ENCODE assay signal across 17 mouse cellular contexts in genomic region chr19:48283217-48283616, GRCm38 (mm10).
DNase-seq lines count a peak whose midpoint lies in the region; ATAC-seq and TF ChIP-seq lines count a peak whose summit lies in the region.
"Had no signal": no experiment of that assay in that cellular context is flagged by ENCODE, and none has a peak within 500 bp of the region (broad histone marks: within the 10 kb centered on the region; RNA-seq: fewer than 3 reads in every experiment).

No protein-coding gene starts in this region.

- H3K4me1 ChIP-seq in forebrain, embryonic 10.5 days, result peaks cover 22% of the 10 kb centered on the region
- H3K4me1 ChIP-seq in forebrain, postnatal 0 days (ENCODE audit: insufficient read depth), result no peaks in the 10 kb centered on the region
- no peaks in the 10 kb centered on the region for H3K4me1 ChIP-seq in embryonic facial prominence, embryonic 11.5 days (ENCODE audit: control insufficient read depth, insufficient read depth, low read length)
- peaks cover 8% of the 10 kb centered on the region for H3K4me1 ChIP-seq in forebrain, embryonic 16.5 days (replicated peaks; ENCODE audit: control insufficient read depth, insufficient read depth, low read length)
- 0 out of 2 replicates have a peak, but pooled peaks cover 7% of the 10 kb centered on the region for H3K4me1 ChIP-seq in midbrain, embryonic 15.5 days

- no peak for DNase-seq in forebrain, embryonic 10.5 days (ENCODE audit: extremely low spot score, low spot score)
- no peak for DNase-seq in forebrain, postnatal 0 days
- DNase-seq in embryonic facial prominence, embryonic 11.5 days (ENCODE audit: low spot score), result no peak
- no peak for DNase-seq in lung, postnatal 36 days
- DNase-seq in left cerebral cortex, postnatal 25 days (ENCODE audit: low spot score in 2 of 2), result no peak
- no peak for DNase-seq in kidney, postnatal 36 days
- DNase-seq: adrenal gland, postnatal 36 days; heart, postnatal 4 days; kidney, adult 11 months; kidney, postnatal 14 days; lung, embryonic 14.5 days; right cerebral cortex, postnatal 4 days had no signal

- H3K9me3 ChIP-seq in forebrain, embryonic 10.5 days, result no peaks in the 10 kb centered on the region
- H3K9me3 ChIP-seq in forebrain, postnatal 0 days (ENCODE audit: low read length), result no peaks in the 10 kb centered on the region
- H3K9me3 ChIP-seq in embryonic facial prominence, embryonic 11.5 days (replicated peaks; ENCODE audit: control insufficient read depth, low read length), result no peaks in the 10 kb centered on the region
- no peaks in the 10 kb centered on the region for H3K9me3 ChIP-seq in forebrain, embryonic 16.5 days (ENCODE audit: control insufficient read depth, low read length)
- H3K9me3 ChIP-seq in midbrain, embryonic 15.5 days, result no peaks in the 10 kb centered on the region
- H3K9me3 ChIP-seq: heart, embryonic 13.5 days had no signal

- H3K27me3 ChIP-seq in forebrain, embryonic 10.5 days (ENCODE audit: poor library complexity, severe bottlenecking), result no peaks in the 10 kb centered on the region
- H3K27me3 ChIP-seq in forebrain, postnatal 0 days (ENCODE audit: insufficient read depth, low read length), result no peaks in the 10 kb centered on the region
- H3K27me3 ChIP-seq in embryonic facial prominence, embryonic 11.5 days (ENCODE audit: control insufficient read depth, insufficient read depth, low read length), result no peaks in the 10 kb centered on the region
- no peaks in the 10 kb centered on the region for H3K27me3 ChIP-seq in forebrain, embryonic 16.5 days (replicated peaks; ENCODE audit: control insufficient read depth, insufficient read depth, low read length)
- H3K27me3 ChIP-seq in midbrain, embryonic 15.5 days (replicated peaks), result no peaks in the 10 kb centered on the region
- H3K27me3 ChIP-seq: heart, embryonic 13.5 days had no signal

- TF ChIP-seq CTCF in forebrain, postnatal 0 days (IDR thresholded peaks at IDR 0.05; ENCODE audit: low read depth), result no peak

- no peak overlapping the region for H3K9ac ChIP-seq in forebrain, postnatal 0 days
- no peak overlapping the region for H3K9ac ChIP-seq in embryonic facial prominence, embryonic 11.5 days (replicated peaks; ENCODE audit: low read length)
- H3K9ac ChIP-seq in forebrain, embryonic 16.5 days (replicated peaks; ENCODE audit: low read depth, low read length), result no peak overlapping the region
- H3K9ac ChIP-seq in midbrain, embryonic 15.5 days, result no peak overlapping the region
- H3K9ac ChIP-seq: heart, embryonic 13.5 days; lung, embryonic 14.5 days had no signal

- H3K36me3 ChIP-seq in forebrain, embryonic 10.5 days (replicated peaks), result no peaks in the 10 kb centered on the region
- no peaks in the 10 kb centered on the region for H3K36me3 ChIP-seq in forebrain, postnatal 0 days (ENCODE audit: insufficient read depth)
- no peaks in the 10 kb centered on the region for H3K36me3 ChIP-seq in embryonic facial prominence, embryonic 11.5 days (replicated peaks; ENCODE audit: control insufficient read depth, insufficient read depth, low read depth, low read length)
- H3K36me3 ChIP-seq in forebrain, embryonic 16.5 days (ENCODE audit: control insufficient read depth, insufficient read depth), result no peaks in the 10 kb centered on the region
- H3K36me3 ChIP-seq in midbrain, embryonic 15.5 days (replicated peaks), result no peaks in the 10 kb centered on the region
- H3K36me3 ChIP-seq: heart, embryonic 13.5 days had no signal

- no peak overlapping the region for H3K4me2 ChIP-seq in forebrain, postnatal 0 days (ENCODE audit: low read depth)
- no peak overlapping the region for H3K4me2 ChIP-seq in embryonic facial prominence, embryonic 11.5 days (ENCODE audit: low read depth, low read length)
- no peak overlapping the region for H3K4me2 ChIP-seq in forebrain, embryonic 16.5 days (ENCODE audit: low read length)
- H3K4me2 ChIP-seq in midbrain, embryonic 15.5 days, result no peak overlapping the region
- H3K4me2 ChIP-seq: heart, embryonic 13.5 days; liver, embryonic 11.5 days; lung, embryonic 14.5 days had no signal

- intact Hi-C loops in left cerebral cortex, postnatal 25 days (cut with DNase I), result no loop called here

- WGBS in forebrain, embryonic 10.5 days, result 32% methylated on average over 4 of the region's 4 CpGs
- WGBS in forebrain, postnatal 0 days, result 13% methylated on average over 4 of the region's 4 CpGs
- WGBS in embryonic facial prominence, embryonic 11.5 days, result 46% methylated on average over 4 of the region's 4 CpGs
- 27% methylated on average over 4 of the region's 4 CpGs for WGBS in forebrain, embryonic 16.5 days
- WGBS in midbrain, embryonic 15.5 days, result 16% methylated on average over 4 of the region's 4 CpGs

- H3K4me3 ChIP-seq in forebrain, embryonic 10.5 days, result no peak overlapping the region
- H3K4me3 ChIP-seq in forebrain, postnatal 0 days (ENCODE audit: low read depth, low read length), result no peak overlapping the region
- H3K4me3 ChIP-seq in embryonic facial prominence, embryonic 11.5 days (ENCODE audit: low read depth, low read length), result no peak overlapping the region
- H3K4me3 ChIP-seq in forebrain, embryonic 16.5 days (replicated peaks; ENCODE audit: low read length), result no peak overlapping the region
- no peak overlapping the region for H3K4me3 ChIP-seq in midbrain, embryonic 15.5 days
- H3K4me3 ChIP-seq: heart, embryonic 13.5 days; myocyte had no signal

- ATAC-seq in forebrain, postnatal 0 days, result no peak
- 0 out of 2 replicates have a peak, but pooled peaks have one; percentile 34 for ATAC-seq in embryonic facial prominence, embryonic 11.5 days (replicated peaks; ENCODE audit: insufficient number of reproducible peaks, low FRiP score, low TSS enrichment, low read depth)
- peak; percentile 41 for ATAC-seq in forebrain, embryonic 16.5 days
- ATAC-seq in midbrain, embryonic 15.5 days (replicated peaks), result 0 out of 2 replicates have a peak, but pooled peaks have one; percentile 45

- H3K27ac ChIP-seq in forebrain, embryonic 10.5 days, result peak overlapping the region; percentile 53; the same call in 1 of the 2 replicates
- no peak overlapping the region for H3K27ac ChIP-seq in forebrain, postnatal 0 days (ENCODE audit: low read depth, low read length)
- H3K27ac ChIP-seq in embryonic facial prominence, embryonic 11.5 days (replicated peaks; ENCODE audit: low read depth, low read length), result no peak overlapping the region
- no peak overlapping the region for H3K27ac ChIP-seq in forebrain, embryonic 16.5 days (ENCODE audit: low read length)
- no peak overlapping the region for H3K27ac ChIP-seq in midbrain, embryonic 15.5 days
- H3K27ac ChIP-seq: heart, embryonic 13.5 days had no signal
